Mouse (Mus musculus) liver, embryonic 14 days (tissue): Measurements from ENCODE around the gene Zfp771. TPM values are rescaled to one million over a fixed set of nuclear protein-coding genes. Genes with fewer than 3 reads are reported as not detected.

Source experiments
- polyA plus RNA-seq: library from polyadenylated mRNA; depleted of rRNA; stranded (reverse); fragments of >200 nt; gene quantifications from 2 replicates; pipeline ENCODE4 v1.2.3, GENCODE M21; 2012; rRNA removed

Zfp771 gene
- polyA plus RNA-seq = 19.1 and 19.2 TPM in 2 replicates

DNA sequence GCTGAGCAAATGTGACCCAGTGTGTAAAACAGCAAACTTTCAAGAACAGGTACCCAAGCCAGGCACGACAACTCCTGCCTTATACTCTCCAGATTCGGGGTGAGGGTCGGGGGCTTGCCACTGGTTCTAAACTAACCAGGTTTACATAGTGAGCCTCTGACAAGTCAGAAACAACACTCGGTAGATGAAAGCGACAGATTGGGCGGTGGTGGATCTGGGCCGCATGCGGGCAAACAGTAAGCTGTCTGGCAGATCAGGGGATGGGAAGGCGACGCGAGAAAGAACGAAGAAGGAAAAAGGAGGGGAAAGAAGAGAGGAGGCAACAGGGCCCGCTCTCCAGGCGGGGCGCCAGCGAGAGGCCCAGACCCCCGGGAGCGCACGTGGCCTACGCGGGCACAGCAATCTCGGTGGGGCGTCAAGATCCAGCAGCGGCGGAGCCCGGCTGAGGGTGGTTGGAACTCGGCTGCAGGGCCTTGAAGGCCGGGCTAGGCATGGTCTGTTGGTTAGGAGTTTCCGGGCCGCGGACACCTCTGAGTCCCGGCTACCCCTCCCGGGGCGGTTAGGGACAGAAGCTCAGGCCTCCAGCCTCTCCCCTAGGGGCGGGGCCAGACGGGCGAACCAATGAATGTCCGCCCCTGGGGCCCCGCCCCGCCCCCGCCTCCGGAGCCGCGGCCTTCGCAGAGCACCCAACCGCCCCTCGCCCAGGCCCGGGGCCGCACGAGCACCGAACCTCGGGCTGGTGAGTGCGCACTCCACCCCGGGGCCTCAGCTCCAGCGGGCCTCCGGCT, at the start of gene Zfp771:
Gene Zfp771, plus strand, starts transcription at position 405 of the 788 bp plus-strand sequence.

DNA sequence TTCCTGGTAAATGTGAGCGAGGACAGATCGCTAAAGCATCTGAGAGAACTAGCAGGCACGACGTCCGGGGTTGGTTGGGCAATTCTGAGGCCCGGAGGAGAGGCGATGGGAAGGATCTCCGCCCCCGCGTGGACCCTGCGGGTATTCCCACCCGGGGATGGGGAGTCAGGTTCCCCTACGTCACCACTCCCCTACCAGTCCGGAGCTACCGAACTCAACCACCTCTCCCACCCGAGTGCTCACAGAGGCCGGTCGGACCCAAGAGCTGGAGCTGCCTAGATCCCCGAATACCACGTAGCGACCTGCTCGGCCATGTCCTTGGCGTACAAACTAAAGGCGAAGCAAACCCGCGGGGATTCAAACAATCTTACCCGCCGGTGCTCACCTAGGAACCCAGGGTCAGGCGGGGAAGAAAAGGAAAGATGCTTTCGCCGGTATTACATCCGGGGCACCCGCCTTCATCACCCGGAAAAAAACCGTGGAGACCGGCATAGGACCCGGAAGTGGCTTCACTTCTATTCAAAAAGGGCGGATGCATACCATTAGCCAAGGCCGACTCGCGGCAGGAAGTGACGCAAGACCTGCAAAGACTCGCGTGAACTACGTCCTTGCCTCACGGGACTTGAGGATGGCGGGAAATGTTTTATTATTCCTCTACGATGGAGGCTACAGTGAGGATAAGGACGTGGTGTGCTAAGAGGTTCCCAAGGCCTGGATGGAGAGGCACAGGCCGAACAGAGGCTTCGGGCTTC, 48.4 kb upstream of the Zfp771 start, which contains the start of gene Cd2bp2:
Gene Cd2bp2, minus strand, starts transcription at position 507 of the 752 bp plus-strand sequence.

DNA sequence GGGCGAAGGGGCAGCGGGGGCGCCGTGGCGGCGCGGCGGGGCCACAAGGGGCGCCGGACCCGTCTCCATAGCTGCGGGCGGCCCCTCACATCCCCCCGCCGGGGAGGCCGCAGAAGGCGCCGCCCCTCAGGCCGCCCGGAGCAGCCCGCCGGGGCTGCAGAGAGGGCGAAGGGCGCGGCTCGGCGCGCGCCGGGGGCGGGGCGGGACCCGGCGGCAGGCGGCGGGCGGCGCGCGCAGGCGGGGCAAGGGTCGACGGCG, 35.9 kb upstream of the Zfp771 start, which contains the start of gene Tbc1d10b:
Gene Tbc1d10b, minus strand, starts transcription at position 174 of the 258 bp plus-strand sequence.

DNA sequence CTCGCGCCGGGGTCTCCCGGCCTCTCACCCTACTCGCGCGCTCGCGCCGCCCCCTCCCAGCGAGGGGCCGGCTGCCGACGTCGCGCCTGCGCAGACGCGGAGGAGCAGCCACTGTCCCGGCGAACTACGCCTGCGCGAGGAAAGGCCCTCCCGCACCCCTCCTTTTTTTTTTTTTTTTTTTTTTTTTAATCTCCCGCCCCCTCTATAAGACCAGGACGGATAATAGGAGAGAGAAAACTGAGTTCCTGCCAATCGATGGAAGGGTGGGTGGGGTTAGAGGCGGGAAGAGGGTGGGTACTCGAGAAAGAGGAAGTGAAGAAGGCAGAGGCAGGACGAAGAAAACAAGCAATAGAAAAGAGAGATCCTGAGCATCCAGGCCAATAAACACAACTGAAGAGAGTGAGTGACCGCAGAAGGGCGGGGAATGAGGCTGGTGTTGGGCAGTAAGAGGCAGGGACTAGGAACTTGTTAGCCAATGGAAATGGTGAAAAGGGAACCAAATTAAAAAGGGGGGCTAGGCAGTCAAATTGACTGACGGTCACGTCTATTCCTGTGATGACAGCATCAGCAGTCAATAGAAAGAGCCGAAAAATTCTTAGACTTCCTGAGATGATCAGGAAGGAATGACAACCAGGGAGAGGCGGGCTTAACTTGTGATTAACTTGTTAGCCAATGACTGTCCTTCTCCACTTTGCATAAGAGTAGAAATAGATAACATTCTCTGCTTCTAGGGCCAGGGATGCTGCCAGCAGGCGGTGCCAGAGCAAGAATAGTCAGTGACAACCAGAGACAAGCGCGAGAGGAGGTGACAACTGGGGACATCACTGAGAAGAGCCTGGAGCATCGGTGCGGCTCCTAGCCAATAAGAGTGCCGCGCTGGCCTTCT, 35.3 kb upstream of the Zfp771 start, which contains the start of gene Mylpf:
Gene Mylpf, plus strand, starts transcription at position 338 of the 886 bp plus-strand sequence.

DNA sequence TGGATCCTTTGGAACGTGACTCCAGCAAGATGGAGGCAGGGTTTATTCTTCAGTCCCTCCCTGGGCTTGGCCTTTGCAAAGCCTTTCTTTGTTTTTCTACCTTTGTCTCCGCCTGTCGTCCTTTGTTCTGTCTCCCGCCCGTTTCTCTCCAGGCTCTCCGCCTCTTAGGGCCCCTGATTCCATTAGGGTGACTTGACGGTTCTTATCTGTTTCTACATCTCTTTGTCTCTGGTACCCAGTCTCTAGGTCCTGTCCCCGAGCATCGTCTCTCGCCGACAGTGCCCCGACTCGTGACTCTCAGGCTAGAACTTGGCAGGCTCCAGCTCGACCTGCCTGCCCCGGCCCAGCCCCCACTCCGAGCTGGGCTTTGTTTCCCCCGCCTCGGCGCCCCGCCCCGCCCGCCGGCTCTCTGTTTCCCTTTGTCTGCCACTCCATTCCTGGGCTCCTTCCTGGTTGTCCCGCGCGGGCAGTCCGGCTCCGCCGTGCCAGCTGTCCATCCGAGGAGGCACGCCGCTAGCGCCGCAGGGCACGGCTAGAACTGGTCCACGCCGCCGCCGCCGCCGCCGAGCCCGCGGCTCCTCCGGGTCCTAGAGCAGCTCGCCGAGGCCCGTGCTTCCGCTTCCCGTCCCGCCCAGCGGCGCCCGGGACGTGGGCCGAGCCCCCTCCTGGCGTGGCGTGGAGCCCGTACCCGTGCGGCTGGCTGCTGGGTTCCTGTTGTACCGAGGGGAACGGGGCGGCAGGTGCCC, 11.3 kb upstream of the Zfp771 start, which contains the start of the genes Zfp553 and Sept1:
Gene Zfp553, plus strand, starts transcription at position 440 of the 746 bp plus-strand sequence.
Gene Sept1, minus strand, starts transcription at position 509 of the 746 bp plus-strand sequence.

DNA sequence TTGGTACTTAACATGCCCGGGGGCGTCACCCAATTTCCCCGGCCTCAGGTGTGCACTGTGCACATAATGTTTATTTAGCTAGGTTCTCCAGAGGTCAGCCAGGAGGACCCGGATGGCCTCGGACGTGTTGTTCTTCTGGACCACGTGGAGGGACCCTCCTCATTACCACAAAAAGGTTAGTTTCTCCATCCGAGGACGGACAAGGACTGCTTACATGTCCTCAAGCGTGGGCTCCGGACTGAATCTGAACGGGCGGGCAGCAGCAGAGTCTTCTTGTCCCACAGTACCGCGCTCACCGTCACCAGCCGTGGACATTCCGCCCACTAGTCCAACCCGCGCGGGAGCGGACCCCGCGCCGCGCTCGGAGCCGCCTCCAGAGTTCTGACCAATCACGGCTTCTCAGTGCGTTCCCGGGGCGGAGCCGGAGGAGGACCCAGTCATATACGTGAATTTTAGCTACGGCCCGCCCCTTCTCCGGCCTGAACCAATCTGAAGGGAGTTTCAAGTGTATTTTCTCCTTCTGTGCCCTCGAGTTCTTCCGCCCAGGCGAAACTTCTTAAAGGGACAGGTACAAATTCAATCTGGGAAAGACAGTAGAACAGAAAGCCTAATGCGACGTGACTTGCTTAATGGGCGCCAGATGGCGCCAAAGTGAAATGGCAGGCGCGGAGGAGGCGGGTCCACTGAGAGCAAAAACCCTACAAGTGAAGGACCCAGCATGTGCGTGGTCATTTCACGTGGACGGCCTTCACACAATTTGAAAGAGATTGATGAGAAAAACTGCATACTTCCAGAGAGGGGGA, 16.4 kb downstream of the Zfp771 start, which contains the start of gene Dctpp1:
Gene Dctpp1, minus strand, starts transcription at position 401 of the 803 bp plus-strand sequence.

DNA sequence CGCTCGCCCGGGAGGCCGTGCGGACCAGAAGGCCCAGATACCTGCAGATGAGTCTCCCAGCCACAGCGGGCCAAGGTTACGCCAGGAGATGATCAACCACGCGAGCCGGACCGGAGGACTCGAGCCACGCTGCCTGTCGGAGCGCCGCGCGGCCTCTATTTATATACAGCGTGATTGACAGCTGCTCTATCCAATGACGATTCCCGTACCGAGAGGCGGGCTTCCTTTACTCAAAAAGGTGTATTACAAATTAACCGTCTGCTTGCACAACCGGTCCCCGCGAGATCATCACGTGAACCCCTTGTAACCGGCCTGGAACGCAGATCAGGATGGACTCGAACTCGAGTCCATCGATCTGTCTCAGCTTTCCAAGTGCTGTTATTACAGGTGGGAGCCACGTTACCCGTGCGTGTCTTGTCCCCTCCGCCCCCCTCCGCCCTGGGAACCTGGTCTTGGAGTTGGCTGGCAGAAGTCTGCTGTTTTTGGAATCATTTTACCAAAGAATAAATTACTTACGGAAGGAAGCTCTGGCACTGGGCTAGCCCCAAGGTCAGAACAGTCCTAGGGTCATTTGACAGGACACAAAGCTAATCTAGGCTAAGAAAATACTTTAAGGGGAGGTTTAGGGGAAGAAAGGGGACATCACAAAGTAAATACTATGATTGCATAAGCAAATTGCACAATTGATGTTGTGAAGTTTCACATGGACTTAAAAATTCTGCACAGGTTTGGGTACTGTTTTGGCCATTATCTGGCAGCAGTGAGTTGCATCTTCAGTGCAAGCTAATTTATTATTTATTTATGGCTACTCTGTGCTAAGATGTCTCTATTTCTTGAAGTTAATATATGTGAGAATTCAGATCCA, 30.1 kb downstream of the Zfp771 start, which contains the start of gene Sephs2:
Gene Sephs2, minus strand, starts transcription at position 131 of the 865 bp plus-strand sequence.

DNA sequence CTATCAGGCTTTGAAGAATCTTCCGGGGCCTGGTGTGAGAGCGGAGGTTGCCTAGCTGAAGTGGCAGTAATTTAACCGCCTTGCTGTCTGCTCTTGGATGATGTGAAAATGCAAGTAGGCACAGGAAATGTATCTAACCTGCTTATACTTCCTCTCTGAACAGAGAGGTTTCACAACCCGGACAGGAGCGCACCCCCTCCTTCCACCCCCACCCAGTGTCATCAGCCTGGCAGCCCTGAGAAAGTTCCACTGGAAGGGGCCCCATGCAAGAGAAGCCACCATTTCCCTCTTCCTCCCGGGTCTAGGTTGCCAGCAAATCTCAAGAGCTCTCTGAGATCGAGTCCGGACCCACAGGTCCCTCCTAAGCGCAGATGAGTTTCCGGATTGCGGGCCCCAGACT, 52.0 kb downstream of the Zfp771 start, which contains the start of gene Itgal:
Gene Itgal, plus strand, starts transcription at position 163 of the 400 bp plus-strand sequence.

Other genes starting within 250 kb of the Zfp771 start
- gene Mvp, start 229.7 kb upstream of the Zfp771 start, polyA plus RNA-seq = 4.0 and 4.7 TPM in 2 replicates
- gene Pagr1b, start 227.8 kb upstream of the Zfp771 start, polyA plus RNA-seq = 0.08 TPM in 1 of 2 replicates, not detected in the other
- gene Pagr1a, start 226.9 kb upstream of the Zfp771 start, polyA plus RNA-seq = 10.6 and 17.2 TPM in 2 replicates
- 12.4 and 21.2 TPM in 2 replicates for gene Gm42742, start 223.2 kb upstream of the Zfp771 start, polyA plus RNA-seq
- 0.12 and 0.26 TPM in 2 replicates for gene Prrt2, start 223.1 kb upstream of the Zfp771 start, polyA plus RNA-seq
- gene Maz, start 217.2 kb upstream of the Zfp771 start, polyA plus RNA-seq = 84.8 and 98.3 TPM in 2 replicates
- 58.9 and 63.9 TPM in 2 replicates for gene Kif22, start 201.8 kb upstream of the Zfp771 start, polyA plus RNA-seq
- 0.08 TPM in 1 of 2 replicates, not detected in the other for gene Zg16, start 156.9 kb upstream of the Zfp771 start, polyA plus RNA-seq
- 4.3 and 5.9 TPM in 2 replicates for gene AI467606, start 152.9 kb upstream of the Zfp771 start, polyA plus RNA-seq
- 32.4 and 37.2 TPM in 2 replicates for gene Qprt, start 122.0 kb upstream of the Zfp771 start, polyA plus RNA-seq
- gene Spn, start 106.5 kb upstream of the Zfp771 start, polyA plus RNA-seq = 9.5 and 11.2 TPM in 2 replicates
- 31.0 and 35.9 TPM in 2 replicates for gene Cd2bp2, start 48.2 kb upstream of the Zfp771 start, polyA plus RNA-seq
- 13.4 and 15.2 TPM in 2 replicates for gene Tbc1d10b, start 35.8 kb upstream of the Zfp771 start, polyA plus RNA-seq
- gene Mylpf, start 35.4 kb upstream of the Zfp771 start, polyA plus RNA-seq = 16.2 and 46.6 TPM in 2 replicates
- 3.4 and 3.5 TPM in 2 replicates for gene Zfp553, start 11.2 kb upstream of the Zfp771 start, polyA plus RNA-seq
- 15.1 and 15.2 TPM in 2 replicates for gene Sept1, start 11.1 kb upstream of the Zfp771 start, polyA plus RNA-seq
- 56.0 and 63.0 TPM in 2 replicates for gene Dctpp1, start 16.4 kb downstream of the Zfp771 start, polyA plus RNA-seq
- gene Sephs2, start 29.8 kb downstream of the Zfp771 start, polyA plus RNA-seq = 42.7 and 50.6 TPM in 2 replicates
- 5.5 and 7.7 TPM in 2 replicates for gene Itgal, start 52.0 kb downstream of the Zfp771 start, polyA plus RNA-seq
- 3.8 and 4.1 TPM in 2 replicates for gene Zfp768, start 101.3 kb downstream of the Zfp771 start, polyA plus RNA-seq
- gene Zfp747, start 131.8 kb downstream of the Zfp771 start, polyA plus RNA-seq = 1.4 and 1.5 TPM in 2 replicates
- 0.59 and 0.69 TPM in 2 replicates for gene 9130019O22Rik, start 142.9 kb downstream of the Zfp771 start, polyA plus RNA-seq
- gene E430018J23Rik, start 149.4 kb downstream of the Zfp771 start, polyA plus RNA-seq = 1.1 and 1.3 TPM in 2 replicates
- 1.1 and 1.2 TPM in 2 replicates for gene Zfp764, start 162.5 kb downstream of the Zfp771 start, polyA plus RNA-seq
- gene Zfp688, start 177.8 kb downstream of the Zfp771 start, polyA plus RNA-seq = 5.8 and 6.8 TPM in 2 replicates
- 1.4 and 1.7 TPM in 2 replicates for gene Zfp689, start 204.9 kb downstream of the Zfp771 start, polyA plus RNA-seq
- gene Prr14, start 215.3 kb downstream of the Zfp771 start, polyA plus RNA-seq = 20.4 and 21.6 TPM in 2 replicates
- gene Fbrs, start 234.9 kb downstream of the Zfp771 start, polyA plus RNA-seq = 4.4 and 9.0 TPM in 2 replicates